Mouse (Mus musculus): Measurements from ENCODE around the gene Cdk16. TPM values are rescaled to one million over a fixed set of nuclear protein-coding genes. Genes with fewer than 3 reads are reported as not detected.
"Not testable (repeated sequence)": the region's sequence is repeated elsewhere in the genome, so short reads cannot be mapped to it uniquely, and the experiment has no call there.

The Cdk16 gene
- polyA plus RNA-seq, 1 experiment from 2014 or later = 50.0 TPM

DNA sequence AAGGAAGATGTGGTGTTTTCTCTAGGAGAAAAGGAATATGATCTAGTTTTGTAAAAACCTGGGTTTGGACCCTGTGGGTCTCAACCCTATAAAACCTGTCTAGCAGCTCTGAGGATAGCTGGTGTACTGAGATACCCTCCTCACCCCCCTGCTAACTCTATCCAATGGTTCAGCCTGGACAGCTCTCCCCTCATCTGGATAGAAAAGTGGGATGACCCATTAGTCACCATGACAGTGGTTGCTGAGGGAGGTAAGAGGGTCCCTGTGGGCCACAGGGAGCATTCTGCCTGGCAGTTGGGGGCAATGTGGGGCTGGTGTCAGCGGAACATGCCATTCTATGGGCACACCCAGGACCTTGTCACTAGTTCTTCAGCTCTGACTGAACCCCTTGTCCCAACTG is 4.9 kb downstream of the Cdk16 start:
- WGBS = 78% methylated on average over 1 of the region's 1 CpGs
- no peak for ATAC-seq
- H3K4me3 ChIP-seq (ENCODE audit: low read depth, low read length) = no peak overlapping the region
- H3K36me3 ChIP-seq (ENCODE audit: control insufficient read depth, insufficient read depth) = peaks cover 20% of the 10 kb centered on the region
- no peaks in the 10 kb centered on the region for H3K9me3 ChIP-seq (ENCODE audit: control insufficient read depth)
- no peak for TF ChIP-seq CTCF (IDR thresholded peaks at IDR 0.05; ENCODE audit: low read depth)
- no peak overlapping the region for H3K27ac ChIP-seq (ENCODE audit: low read depth, low read length)
- no peak overlapping the region for H3K4me2 ChIP-seq (replicated peaks; ENCODE audit: low read depth)
- H3K4me1 ChIP-seq (replicated peaks; ENCODE audit: control insufficient read depth, insufficient read depth, low read length) = no peaks in the 10 kb centered on the region
- H3K27me3 ChIP-seq (replicated peaks; ENCODE audit: control insufficient read depth, insufficient read depth, low read length) = no peaks in the 10 kb centered on the region
- H3K9ac ChIP-seq (ENCODE audit: low read depth, low read length) = no peak overlapping the region

DNA sequence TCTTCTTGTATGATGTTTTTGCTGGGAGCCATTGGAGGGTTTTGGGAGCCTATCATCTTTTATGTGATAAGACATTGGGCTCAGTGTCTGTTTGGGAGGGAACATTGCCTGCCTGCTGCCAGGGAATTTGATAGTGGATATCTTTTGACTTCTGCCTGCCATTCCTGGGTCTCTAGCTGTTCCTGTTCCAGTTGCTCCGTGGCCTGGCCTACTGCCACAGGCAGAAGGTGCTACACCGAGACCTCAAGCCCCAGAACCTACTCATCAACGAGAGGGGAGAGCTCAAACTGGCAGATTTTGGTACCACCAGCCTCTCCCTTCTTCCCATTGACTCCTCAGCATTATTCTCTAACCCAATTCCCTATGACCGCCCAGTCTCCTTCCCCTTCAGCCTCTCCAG is 8.1 kb downstream of the Cdk16 start:
- H3K4me2 ChIP-seq (replicated peaks; ENCODE audit: low read depth) = no peak overlapping the region
- WGBS = 90% methylated on average over 4 of the region's 4 CpGs
- H3K9ac ChIP-seq (ENCODE audit: low read depth, low read length) = no peak overlapping the region
- peaks cover 30% of the 10 kb centered on the region for H3K36me3 ChIP-seq (ENCODE audit: control insufficient read depth, insufficient read depth)
- H3K4me3 ChIP-seq (ENCODE audit: low read depth, low read length) = no peak overlapping the region
- no peaks in the 10 kb centered on the region for H3K4me1 ChIP-seq (replicated peaks; ENCODE audit: control insufficient read depth, insufficient read depth, low read length)
- TF ChIP-seq CTCF (IDR thresholded peaks at IDR 0.05; ENCODE audit: low read depth) = no peak
- no peak for ATAC-seq
- H3K9me3 ChIP-seq (ENCODE audit: control insufficient read depth) = no peaks in the 10 kb centered on the region
- no peaks in the 10 kb centered on the region for H3K27me3 ChIP-seq (replicated peaks; ENCODE audit: control insufficient read depth, insufficient read depth, low read length)
- H3K27ac ChIP-seq (ENCODE audit: low read depth, low read length) = no peak overlapping the region

DNA sequence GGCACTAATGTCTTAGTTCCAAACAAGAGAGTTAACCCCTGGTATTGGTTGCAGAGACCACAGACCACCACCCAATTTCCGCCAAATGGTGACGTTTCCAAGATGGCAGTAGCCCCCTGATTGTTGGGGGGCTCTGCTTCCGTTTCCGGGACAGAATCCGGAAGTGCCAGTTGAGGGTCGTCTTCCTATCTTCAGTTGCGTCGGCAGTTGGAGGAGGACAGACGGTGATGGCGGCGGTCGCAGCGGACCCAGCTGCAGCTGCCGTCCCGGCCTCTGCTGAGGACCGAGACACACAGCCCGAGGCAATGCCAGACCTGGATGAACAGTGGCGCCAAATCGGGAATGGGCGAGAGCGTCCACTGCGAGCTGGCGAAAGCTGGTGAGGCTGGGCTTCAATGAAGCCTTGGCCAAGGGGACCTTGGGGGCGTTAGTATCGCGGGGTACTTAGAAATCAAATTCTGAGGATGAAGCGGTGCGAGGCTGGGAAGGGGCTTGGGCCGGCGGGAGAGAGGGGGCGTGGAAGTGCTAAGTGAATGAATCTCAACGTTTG is 16.1 kb downstream of the Cdk16 start, which contains the start of gene Usp11:
Gene Usp11, plus strand, starts transcription at position 166 of the 550 bp plus-strand sequence.
- Histone ChIP-seq H3K27me3 (replicated peaks; ENCODE audit: control insufficient read depth, insufficient read depth, low read length) (no peaks in the 10 kb centered on the region), H3K9ac (ENCODE audit: low read depth, low read length) (peak within 1 kb of the TSS; percentile 62), H3K36me3 (ENCODE audit: control insufficient read depth, insufficient read depth) (peaks cover 1% of the 10 kb centered on the region; the same call in 1 of the 2 replicates), H3K27ac (ENCODE audit: low read depth, low read length) (peak within 1 kb of the TSS; percentile 70), H3K4me2 (replicated peaks; ENCODE audit: low read depth) (peak within 1 kb of the TSS; percentile 66), H3K4me1 (replicated peaks; ENCODE audit: control insufficient read depth, insufficient read depth, low read length) (no peaks in the 10 kb centered on the region), H3K9me3 (ENCODE audit: control insufficient read depth) (no peaks in the 10 kb centered on the region), H3K4me3 (ENCODE audit: low read depth, low read length) (peak within 1 kb of the TSS; percentile 55)
- WGBS = 18% methylated on average over 32 of the region's 32 CpGs
- peak; percentile 48 for ATAC-seq
- TF ChIP-seq CTCF (IDR thresholded peaks at IDR 0.05; ENCODE audit: low read depth) = no peak

DNA sequence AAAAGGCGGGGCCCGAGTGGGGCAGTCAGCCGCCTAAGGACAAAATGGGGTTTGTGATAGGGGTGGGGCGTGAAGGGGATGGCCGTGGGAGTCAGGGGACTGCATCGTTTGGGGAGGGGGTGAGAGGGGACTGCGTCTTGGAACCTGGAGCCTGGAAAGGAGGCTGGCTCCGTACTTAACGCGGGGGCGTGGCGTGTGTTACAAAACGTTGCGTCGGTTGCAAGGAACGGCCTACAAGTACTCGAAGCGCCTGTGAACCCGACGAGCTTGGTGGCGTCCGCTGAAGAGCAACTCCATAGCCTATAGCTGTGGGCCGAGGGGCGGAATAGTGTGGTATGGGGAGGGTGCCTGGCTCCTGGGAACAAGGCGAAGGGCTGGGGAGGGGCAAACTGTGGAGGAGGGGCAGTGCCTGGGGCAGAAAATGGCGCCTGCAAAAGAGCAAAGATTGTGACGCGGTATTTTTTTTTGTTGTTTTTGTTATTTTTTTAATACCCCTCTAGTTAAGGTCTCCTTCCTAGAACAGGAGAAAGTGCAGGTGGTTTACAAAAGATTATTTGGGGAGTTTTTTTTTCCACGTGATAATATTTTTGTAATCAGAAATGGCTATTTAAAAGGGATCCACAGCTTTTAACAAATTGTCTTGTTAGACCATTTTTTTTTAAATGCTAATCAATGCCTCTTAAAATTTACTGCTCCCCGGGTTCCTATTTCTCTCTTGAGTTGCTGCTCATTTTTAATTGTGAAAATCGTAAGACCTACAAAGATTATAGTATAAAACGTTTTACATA is 16.7 kb downstream of the Cdk16 start:
- peak; percentile 92 for ATAC-seq

DNA sequence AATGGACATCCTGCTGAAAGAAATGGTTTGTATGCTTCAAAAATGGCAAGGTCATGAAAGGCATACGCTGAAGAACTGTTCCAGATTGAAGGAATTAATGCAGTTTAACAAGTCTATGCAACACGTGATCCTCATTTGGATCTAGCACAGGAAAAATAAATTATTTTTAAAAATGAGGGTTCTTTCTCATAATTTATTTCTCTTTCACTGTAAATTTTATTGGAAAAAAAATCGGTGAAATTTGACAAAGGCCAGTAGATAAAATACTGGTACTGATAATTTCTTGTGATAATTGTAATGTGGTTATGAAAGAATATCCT is 17.3 kb downstream of the Cdk16 start:
- no peak overlapping the region for H3K9ac ChIP-seq (ENCODE audit: low read depth, low read length)
- no peaks in the 10 kb centered on the region for H3K4me1 ChIP-seq (replicated peaks; ENCODE audit: control insufficient read depth, insufficient read depth, low read length)
- no peaks in the 10 kb centered on the region for H3K9me3 ChIP-seq (ENCODE audit: control insufficient read depth)
- ATAC-seq = no peak
- H3K27ac ChIP-seq (ENCODE audit: low read depth, low read length) = no peak overlapping the region
- no peaks in the 10 kb centered on the region for H3K36me3 ChIP-seq (ENCODE audit: control insufficient read depth, insufficient read depth)
- no peak for TF ChIP-seq CTCF (IDR thresholded peaks at IDR 0.05; ENCODE audit: low read depth)
- peak overlapping the region; percentile 55; the same call in 1 of the 2 replicates for H3K4me3 ChIP-seq (ENCODE audit: low read depth, low read length)
- WGBS = 26% methylated on average over 3 of the region's 3 CpGs
- H3K27me3 ChIP-seq (replicated peaks; ENCODE audit: control insufficient read depth, insufficient read depth, low read length) = no peaks in the 10 kb centered on the region
- peak overlapping the region; percentile 66 for H3K4me2 ChIP-seq (replicated peaks; ENCODE audit: low read depth)

More for the DNA sequence above, 16.7 kb downstream of the Cdk16 start:
- H3K27me3 ChIP-seq (replicated peaks; ENCODE audit: control insufficient read depth, insufficient read depth, low read length) = no peaks in the 10 kb centered on the region
- H3K4me2 ChIP-seq (replicated peaks; ENCODE audit: low read depth) = peak overlapping the region; percentile 66
- H3K4me3 ChIP-seq (ENCODE audit: low read depth, low read length) = peak overlapping the region; percentile 55
- H3K27ac ChIP-seq (ENCODE audit: low read depth, low read length) = peak overlapping the region; percentile 70
- no peaks in the 10 kb centered on the region; the same call in 1 of the 2 replicates for H3K36me3 ChIP-seq (ENCODE audit: control insufficient read depth, insufficient read depth)
- peak overlapping the region; percentile 62 for H3K9ac ChIP-seq (ENCODE audit: low read depth, low read length)
- WGBS = 22% methylated on average over 32 of the region's 32 CpGs
- no peak for TF ChIP-seq CTCF (IDR thresholded peaks at IDR 0.05; ENCODE audit: low read depth)
- H3K4me1 ChIP-seq (replicated peaks; ENCODE audit: control insufficient read depth, insufficient read depth, low read length) = no peaks in the 10 kb centered on the region
- H3K9me3 ChIP-seq (ENCODE audit: control insufficient read depth) = no peaks in the 10 kb centered on the region

GRCm38 (mm10) chrX:20728681-20729080 is 40.9 kb downstream of the Cdk16 start:
- Histone ChIP-seq H3K9ac (ENCODE audit: low read depth, low read length) (no peak overlapping the region), H3K27me3 (replicated peaks; ENCODE audit: control insufficient read depth, insufficient read depth, low read length) (no peaks in the 10 kb centered on the region), H3K36me3 (ENCODE audit: control insufficient read depth, insufficient read depth) (no peaks in the 10 kb centered on the region), H3K4me1 (replicated peaks; ENCODE audit: control insufficient read depth, insufficient read depth, low read length) (no peaks in the 10 kb centered on the region), H3K4me2 (replicated peaks; ENCODE audit: low read depth) (no peak overlapping the region), H3K9me3 (ENCODE audit: control insufficient read depth) (no peaks in the 10 kb centered on the region), H3K27ac (ENCODE audit: low read depth, low read length) (no peak overlapping the region), H3K4me3 (ENCODE audit: low read depth, low read length) (no peak overlapping the region)
- WGBS = 68% methylated on average over 5 of the region's 5 CpGs
- ATAC-seq = no peak
- no peak for TF ChIP-seq CTCF (IDR thresholded peaks at IDR 0.05; ENCODE audit: low read depth)

GRCm38 (mm10) chrX:20730048-20730447 is 42.3 kb downstream of the Cdk16 start:
- not testable (repeated sequence) for H3K36me3 ChIP-seq (ENCODE audit: control insufficient read depth, insufficient read depth); H3K4me3 ChIP-seq (ENCODE audit: low read depth, low read length); H3K4me2 ChIP-seq (replicated peaks; ENCODE audit: low read depth); ATAC-seq; H3K4me1 ChIP-seq (replicated peaks; ENCODE audit: control insufficient read depth, insufficient read depth, low read length); H3K27me3 ChIP-seq (replicated peaks; ENCODE audit: control insufficient read depth, insufficient read depth, low read length); H3K27ac ChIP-seq (ENCODE audit: low read depth, low read length); H3K9ac ChIP-seq (ENCODE audit: low read depth, low read length); H3K9me3 ChIP-seq (ENCODE audit: control insufficient read depth)
- WGBS = 43% methylated on average over 10 of the region's 10 CpGs

All from intestine, postnatal 0 days (tissue).